Mouse (Mus musculus) midbrain, embryonic 14.5 days (tissue): Measurements from ENCODE around the gene Ggcx. TPM values are rescaled to one million over a fixed set of nuclear protein-coding genes. Genes with fewer than 3 reads are reported as not detected.
A peak's percentile ranks its signal among the peaks of the same experiment; 100 is the strongest.

Experiments used
- ATAC-seq: fragments of 200-750 bp; cut with Nextera tagmentation; 2 replicates; pipeline ENCODE4 v1.8.0; 2017; ENCODE audit warnings: moderate number of reproducible peaks, moderate library complexity; ENCODE audit not compliant: low FRiP score, low TSS enrichment
- DNase-seq: peaks from one replicate; pipeline ENCODE4 v3.0.0-alpha.2; 2015
- H3K27ac ChIP-seq: fragments of 300-500 bp; sonication (generic); replicated peaks from 2 replicates; pipeline ENCODE4 v1.5.1; 2014; ENCODE audit warnings: mild to moderate bottlenecking, low read depth, low read length, moderate library complexity
- H3K27me3 ChIP-seq: fragments of 300-500 bp; sonication (generic); 2 replicates; pipeline ENCODE4 v1.6.1; 2014; ENCODE audit warnings: low read length, control low read depth, mixed read lengths; ENCODE audit not compliant: control insufficient read depth, insufficient read depth
- H3K36me3 ChIP-seq: fragments of 300-500 bp; sonication (generic); 2 replicates; pipeline ENCODE4 v1.6.1; 2014; ENCODE audit warnings: low read length, control low read depth; ENCODE audit not compliant: control insufficient read depth, insufficient read depth
- H3K4me1 ChIP-seq: fragments of 300-500 bp; sonication (generic); 2 replicates; pipeline ENCODE4 v1.6.1; 2014; ENCODE audit warnings: mild to moderate bottlenecking, antibody characterized with exemption, low read length, control low read depth; ENCODE audit not compliant: control insufficient read depth, insufficient read depth
- H3K4me2 ChIP-seq: fragments of 300-500 bp; sonication (generic); 2 replicates; pipeline ENCODE4 v1.6.1; 2014; ENCODE audit warnings: mild to moderate bottlenecking, low read length, moderate library complexity
- H3K4me3 ChIP-seq: fragments of 300-500 bp; sonication (generic); replicated peaks from 2 replicates; pipeline ENCODE4 v1.5.1; 2014; ENCODE audit warnings: low read depth, low read length
- H3K9ac ChIP-seq: fragments of 300-500 bp; sonication (generic); replicated peaks from 2 replicates; pipeline ENCODE4 v1.6.1; 2014; ENCODE audit warnings: mild to moderate bottlenecking, low read length, moderate library complexity
- H3K9me3 ChIP-seq: fragments of 300-500 bp; sonication (generic); 2 replicates; pipeline ENCODE4 v1.6.1; 2016; ENCODE audit warnings: low read length, control low read depth, mixed read lengths; ENCODE audit not compliant: control insufficient read depth
- WGBS: fragments of 180-500 bp; shearing (Covaris S2); extraction: QIAGEN DNeasy Blood & Tissue Kit; methylation state at CpG from one replicate; pipeline ENCODE4 v1.1.7; 2014; 5-methylcytosine and 5-hydroxymethylcytosine counted together
- polyA plus RNA-seq: library from polyadenylated mRNA; unstranded; fragments of >200 nt; fragmentation: Nextera tagmentation; extraction: Ambion mirVana; gene quantifications from 2 replicates; pipeline ENCODE4 v1.2.1, GENCODE M21; 2014

Ggcx gene
- polyA plus RNA-seq, result 5.8 and 8.0 TPM in 2 replicates

- H3K27ac ChIP-seq, result peak within 1 kb of the TSS; percentile 71
- ATAC-seq, result peak; percentile 95
- peak; percentile 97 for DNase-seq
- H3K4me1 ChIP-seq, result peaks cover 9% of the 10 kb centered on the region; the same call in 1 of the 2 replicates
- H3K4me2 ChIP-seq, result peak within 1 kb of the TSS; percentile 87
- H3K9ac ChIP-seq, result peak within 1 kb of the TSS; percentile 84
- H3K9me3 ChIP-seq, result no peaks in the 10 kb centered on the region
- no peaks in the 10 kb centered on the region for H3K27me3 ChIP-seq
- 2% methylated on average over 33 of the region's 33 CpGs for WGBS
- peaks cover 15% of the 10 kb centered on the region for H3K36me3 ChIP-seq
- H3K4me3 ChIP-seq, result peak within 1 kb of the TSS; percentile 74
These were observed at the start of gene Ggcx for GRCm38 (mm10) chr6:72414076-72414756. TSS of gene Ggcx (plus strand) at chr6:72414308.

- H3K4me2 ChIP-seq, result no peak overlapping the region
- H3K36me3 ChIP-seq, result peaks cover 5% of the 10 kb centered on the region; the same call in 1 of the 2 replicates
- no peaks in the 10 kb centered on the region for H3K27me3 ChIP-seq
- 67% methylated on average over 6 of the region's 6 CpGs for WGBS
- H3K4me1 ChIP-seq, result 0 out of 2 replicates have a peak, but pooled peaks cover 11% of the 10 kb centered on the region
- ATAC-seq (no peak), DNase-seq (no peak)
- no peaks in the 10 kb centered on the region for H3K9me3 ChIP-seq
- H3K27ac ChIP-seq, result no peak overlapping the region
- no peak overlapping the region for H3K9ac ChIP-seq
- no peak overlapping the region for H3K4me3 ChIP-seq
These were observed 49.1 kb upstream of the Ggcx start for GRCm38 (mm10) chr6:72364985-72365384.

- WGBS, result 68% methylated on average over 3 of the region's 3 CpGs
These were observed 47.8 kb upstream of the Ggcx start for GRCm38 (mm10) chr6:72366304-72366703.

GRCm38 (mm10) chr6:72366844-72367443 is 47.2 kb upstream of the Ggcx start, which contains the start of gene Rnf181:
TSS of gene Rnf181 (minus strand) at chr6:72366956.
- DNase-seq (no peak), ATAC-seq (no peak)
- WGBS, result 75% methylated on average over 4 of the region's 4 CpGs
- Histone ChIP-seq H3K27ac (no peak within 1 kb of the TSS), H3K27me3 (no peaks in the 10 kb centered on the region), H3K4me2 (no peak within 1 kb of the TSS), H3K36me3 (no peaks in the 10 kb centered on the region), H3K4me3 (no peak within 1 kb of the TSS), H3K9me3 (no peaks in the 10 kb centered on the region), H3K9ac (no peak within 1 kb of the TSS), H3K4me1 (no peaks in the 10 kb centered on the region)

More at GRCm38 (mm10) chr6:72366304-72366703, 47.8 kb upstream of the Ggcx start:
- no peaks in the 10 kb centered on the region for H3K9me3 ChIP-seq
- H3K4me1 ChIP-seq, result 0 out of 2 replicates have a peak, but pooled peaks cover 5% of the 10 kb centered on the region
- H3K27ac ChIP-seq, result no peak overlapping the region
- no peaks in the 10 kb centered on the region for H3K36me3 ChIP-seq
- no peak for ATAC-seq
- no peak overlapping the region for H3K4me2 ChIP-seq
- DNase-seq, result no peak
- no peak overlapping the region for H3K9ac ChIP-seq
- H3K27me3 ChIP-seq, result no peaks in the 10 kb centered on the region
- H3K4me3 ChIP-seq, result no peak overlapping the region

GRCm38 (mm10) chr6:72367460-72367974 is 46.6 kb upstream of the Ggcx start:
- Histone ChIP-seq H3K27ac (no peak overlapping the region), H3K4me1 (no peaks in the 10 kb centered on the region), H3K9ac (no peak overlapping the region), H3K4me3 (no peak overlapping the region), H3K27me3 (no peaks in the 10 kb centered on the region), H3K4me2 (no peak overlapping the region), H3K36me3 (no peaks in the 10 kb centered on the region), H3K9me3 (no peaks in the 10 kb centered on the region)
- DNase-seq (no peak), ATAC-seq (no peak)
- WGBS, result 84% methylated on average over 4 of the region's 4 CpGs

GRCm38 (mm10) chr6:72369557-72369956 is 44.6 kb upstream of the Ggcx start:
- DNase-seq, result no peak
- H3K27ac ChIP-seq, result no peak overlapping the region
- H3K4me2 ChIP-seq, result no peak overlapping the region
- H3K4me1 ChIP-seq, result no peaks in the 10 kb centered on the region
- H3K9me3 ChIP-seq, result no peaks in the 10 kb centered on the region
- H3K4me3 ChIP-seq, result no peak overlapping the region
- no peak for ATAC-seq
- H3K27me3 ChIP-seq, result no peaks in the 10 kb centered on the region
- no peaks in the 10 kb centered on the region for H3K36me3 ChIP-seq
- 83% methylated on average over 4 of the region's 4 CpGs for WGBS
- no peak overlapping the region for H3K9ac ChIP-seq

GRCm38 (mm10) chr6:72370091-72370490 is 44.0 kb upstream of the Ggcx start:
- WGBS, result 86% methylated on average over 12 of the region's 12 CpGs
- DNase-seq (no peak), ATAC-seq (no peak)
- Histone ChIP-seq H3K27me3 (no peaks in the 10 kb centered on the region), H3K4me1 (no peaks in the 10 kb centered on the region), H3K4me3 (no peak overlapping the region), H3K4me2 (no peak overlapping the region), H3K27ac (no peak overlapping the region), H3K9ac (no peak overlapping the region), H3K9me3 (no peaks in the 10 kb centered on the region), H3K36me3 (no peaks in the 10 kb centered on the region)

GRCm38 (mm10) chr6:72371147-72371546 is 43.0 kb upstream of the Ggcx start:
- WGBS, result 38% methylated on average over 5 of the region's 5 CpGs
- no peak overlapping the region for H3K4me2 ChIP-seq
- H3K36me3 ChIP-seq, result no peaks in the 10 kb centered on the region
- H3K9ac ChIP-seq, result no peak overlapping the region
- no peak overlapping the region for H3K4me3 ChIP-seq
- H3K9me3 ChIP-seq, result no peaks in the 10 kb centered on the region
- H3K27ac ChIP-seq, result no peak overlapping the region
- DNase-seq (no peak), ATAC-seq (no peak)
- H3K27me3 ChIP-seq, result no peaks in the 10 kb centered on the region
- no peaks in the 10 kb centered on the region for H3K4me1 ChIP-seq
